Comparison of ENCODE assay signal across 9 mouse cellular contexts in the genomic region with DNA sequence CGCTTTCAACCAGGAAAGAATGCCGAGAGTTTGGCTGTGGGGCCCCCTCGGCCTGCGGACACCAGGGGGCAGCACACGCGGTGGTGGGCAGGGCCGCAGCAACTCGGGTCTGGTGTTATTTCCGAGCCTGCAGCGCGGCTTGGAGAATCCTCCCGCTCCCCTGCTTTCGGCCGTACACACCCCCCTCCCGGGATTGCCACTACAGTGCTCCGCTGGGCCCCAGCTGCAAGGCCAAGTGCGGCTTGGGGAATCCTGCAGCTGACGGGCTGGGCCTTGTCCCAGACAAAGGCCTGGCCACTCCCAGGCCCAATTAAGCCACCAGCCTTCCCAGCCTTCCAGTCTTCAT. TPM values are rescaled to one million over a fixed set of nuclear protein-coding genes. Genes with fewer than 3 reads are reported as not detected.
A peak's percentile ranks its signal among the peaks of the same experiment; 100 is the strongest.
DNase-seq lines count a peak whose midpoint lies in the region; ATAC-seq and TF ChIP-seq lines count a peak whose summit lies in the region.
"Had no signal": no experiment of that assay in that cellular context is flagged by ENCODE, and none has a peak within 500 bp of the region (broad histone marks: within the 10 kb centered on the region; RNA-seq: fewer than 3 reads in every experiment).

No protein-coding gene starts in this region.

- TF ChIP-seq CTCF in kidney, postnatal 0 days (IDR thresholded peaks at IDR 0.05; ENCODE audit: low read depth): peak; percentile 94

- no peaks in the 10 kb centered on the region for H3K9me3 ChIP-seq in embryonic facial prominence, embryonic 14.5 days (ENCODE audit: control insufficient read depth, low read length)
- no peaks in the 10 kb centered on the region for H3K9me3 ChIP-seq in heart, embryonic 13.5 days
- H3K9me3 ChIP-seq in kidney, postnatal 0 days (replicated peaks; ENCODE audit: low read length): no peaks in the 10 kb centered on the region

- H3K27me3 ChIP-seq in embryonic facial prominence, embryonic 14.5 days (replicated peaks; ENCODE audit: control insufficient read depth, insufficient read depth, low read length): peaks cover 30% of the 10 kb centered on the region; the same call in 1 of the 2 replicates
- peaks cover 78% of the 10 kb centered on the region for H3K27me3 ChIP-seq in heart, embryonic 13.5 days (replicated peaks)
- no peaks in the 10 kb centered on the region for H3K27me3 ChIP-seq in kidney, postnatal 0 days (ENCODE audit: insufficient read depth, low read length)

- H3K4me2 ChIP-seq in embryonic facial prominence, embryonic 14.5 days (ENCODE audit: low read depth, low read length): peak overlapping the region; percentile 72
- H3K4me2 ChIP-seq in heart, embryonic 13.5 days: peak overlapping the region; percentile 88
- peak overlapping the region; percentile 72 for H3K4me2 ChIP-seq in kidney, postnatal 0 days (ENCODE audit: low read length)

- ATAC-seq in embryonic facial prominence, embryonic 14.5 days (ENCODE audit: low read depth): peak; percentile 69
- ATAC-seq in heart, embryonic 13.5 days (ENCODE audit: extremely low read depth, insufficient number of reproducible peaks, low FRiP score, low TSS enrichment): no peak
- peak; percentile 18 for ATAC-seq in kidney, postnatal 0 days (replicated peaks; ENCODE audit: low FRiP score, low read depth)
- peak; percentile 66 for ATAC-seq in megakaryocyte, adult 5-6 weeks (ENCODE audit: poor library complexity, severe bottlenecking)

- H3K36me3 ChIP-seq in embryonic facial prominence, embryonic 14.5 days (ENCODE audit: control insufficient read depth, insufficient read depth, low read length): peaks cover 17% of the 10 kb centered on the region
- H3K36me3 ChIP-seq in heart, embryonic 13.5 days: no peaks in the 10 kb centered on the region
- peaks cover 9% of the 10 kb centered on the region; the same call in 1 of the 2 replicates for H3K36me3 ChIP-seq in kidney, postnatal 0 days (ENCODE audit: insufficient read depth, low read length)

- H3K27ac ChIP-seq in embryonic facial prominence, embryonic 14.5 days (replicated peaks; ENCODE audit: low read depth, low read length): peak overlapping the region; percentile 94
- peak overlapping the region; percentile 62 for H3K27ac ChIP-seq in heart, embryonic 13.5 days (replicated peaks)
- H3K27ac ChIP-seq in kidney, postnatal 0 days: peak overlapping the region; percentile 79

- peak; percentile 77 for DNase-seq in A20 (ENCODE audit: low read depth, low spot score)
- peak; percentile 98 for DNase-seq in Muller cell, postnatal 12 days (ENCODE audit: inconsistent ontology term)
- DNase-seq in embryonic facial prominence, embryonic 14.5 days (ENCODE audit: low spot score): peak; percentile 95
- peak; percentile 91 for DNase-seq in kidney, postnatal 0 days (ENCODE audit: low spot score)
- peak; percentile 50 for DNase-seq in spleen, adult 12 weeks (ENCODE audit: low spot score)
- no peak for DNase-seq in frontal cortex, postnatal 25 days (ENCODE audit: low spot score in 2 of 2)

- peak overlapping the region; percentile 97 for H3K9ac ChIP-seq in embryonic facial prominence, embryonic 14.5 days (ENCODE audit: low read depth, low read length)
- H3K9ac ChIP-seq in heart, embryonic 13.5 days: peak overlapping the region; percentile 80
- peak overlapping the region; percentile 62 for H3K9ac ChIP-seq in kidney, postnatal 0 days (ENCODE audit: low read depth, low read length)

- H3K4me3 ChIP-seq in embryonic facial prominence, embryonic 14.5 days (ENCODE audit: low read depth, low read length): peak overlapping the region; percentile 70
- peak overlapping the region; percentile 73 for H3K4me3 ChIP-seq in heart, embryonic 13.5 days
- peak overlapping the region; percentile 48 for H3K4me3 ChIP-seq in kidney, postnatal 0 days (replicated peaks; ENCODE audit: low read depth, low read length)

- peaks cover 11% of the 10 kb centered on the region; the same call in 1 of the 2 replicates for H3K4me1 ChIP-seq in embryonic facial prominence, embryonic 14.5 days (ENCODE audit: control insufficient read depth, insufficient read depth, low read length)
- H3K4me1 ChIP-seq in heart, embryonic 13.5 days: peaks cover 41% of the 10 kb centered on the region
- H3K4me1 ChIP-seq in kidney, postnatal 0 days (replicated peaks; ENCODE audit: insufficient read depth, low read length): peaks cover 20% of the 10 kb centered on the region; the same call in 1 of the 2 replicates

- WGBS in embryonic facial prominence, embryonic 14.5 days: under 1% methylated on average over 15 of the region's 18 CpGs
- 1% methylated on average over 18 of the region's 18 CpGs for WGBS in heart, embryonic 13.5 days
- under 1% methylated on average over 18 of the region's 18 CpGs for WGBS in kidney, postnatal 0 days

RNA-seq across cellular contexts. Expression of a gene that starts 6.8 kb away (rescaled TPM):
- not detected in 2 replicates for polyA plus RNA-seq in embryonic facial prominence, embryonic 14.5 days (2014; fragmentation: Nextera tagmentation; extraction: Ambion mirVana)
- polyA plus RNA-seq in heart, embryonic 13.5 days (2015; fragmentation: Nextera tagmentation; extraction: Ambion mirVana): not detected in 2 replicates
- polyA plus RNA-seq in kidney, postnatal 0 days (2015; fragmentation: Nextera tagmentation; extraction: Ambion mirVana): not detected in 2 replicates
- not detected in 2 replicates for total RNA-seq in megakaryocyte, adult 5-6 weeks (2015)
- not detected in 2 replicates for total RNA-seq in megakaryocyte, adult 5-6 weeks (2017)
- polyA plus RNA-seq: large intestine, adult 2 months had no signal

RNA-seq across cellular contexts. Expression of a gene that starts 11.0 kb away (rescaled TPM):
- polyA plus RNA-seq in embryonic facial prominence, embryonic 14.5 days (2014; fragmentation: Nextera tagmentation; extraction: Ambion mirVana): 6.3 and 6.5 TPM in 2 replicates
- 2.0 and 2.9 TPM in 2 replicates for polyA plus RNA-seq in heart, embryonic 13.5 days (2015; fragmentation: Nextera tagmentation; extraction: Ambion mirVana)
- polyA plus RNA-seq in kidney, postnatal 0 days (2015; fragmentation: Nextera tagmentation; extraction: Ambion mirVana): 15.6 and 22.5 TPM in 2 replicates
- 0.04 TPM in 1 of 2 replicates, not detected in the other for total RNA-seq in megakaryocyte, adult 5-6 weeks (2015)
- total RNA-seq in megakaryocyte, adult 5-6 weeks (2017): 0.04 TPM in 1 of 2 replicates, not detected in the other

RNA-seq across cellular contexts. Expression of a gene that starts 42.9 kb away (rescaled TPM):
- polyA plus RNA-seq in embryonic facial prominence, embryonic 14.5 days (2014; fragmentation: Nextera tagmentation; extraction: Ambion mirVana): 0.85 and 1.4 TPM in 2 replicates
- 2.5 and 3.2 TPM in 2 replicates for polyA plus RNA-seq in heart, embryonic 13.5 days (2015; fragmentation: Nextera tagmentation; extraction: Ambion mirVana)
- polyA plus RNA-seq in kidney, postnatal 0 days (2015; fragmentation: Nextera tagmentation; extraction: Ambion mirVana): 0.07 and 0.09 TPM in 2 replicates
- total RNA-seq in megakaryocyte, adult 5-6 weeks (2015): not detected in 2 replicates
- total RNA-seq in megakaryocyte, adult 5-6 weeks (2017): not detected in 2 replicates

Comparison
In these comparisons a context has a peak if more than half of its experiments do, and no peak if none do; other contexts are left out.
1. DNase-seq: peak in A20 (single experiment), Muller cell, postnatal 12 days (single experiment), embryonic facial prominence, embryonic 14.5 days (single experiment), kidney, postnatal 0 days (single experiment) and spleen, adult 12 weeks (single experiment); none in frontal cortex, postnatal 25 days (0 of 2).
2. Peak in every context shown above with its lines, with median percentiles within 50 percentile points of each other: H3K27ac ChIP-seq, H3K4me2 ChIP-seq, H3K4me3 ChIP-seq and H3K9ac ChIP-seq.